Comparison of ENCODE assay signal across 11 mouse cellular contexts in the genomic region with DNA sequence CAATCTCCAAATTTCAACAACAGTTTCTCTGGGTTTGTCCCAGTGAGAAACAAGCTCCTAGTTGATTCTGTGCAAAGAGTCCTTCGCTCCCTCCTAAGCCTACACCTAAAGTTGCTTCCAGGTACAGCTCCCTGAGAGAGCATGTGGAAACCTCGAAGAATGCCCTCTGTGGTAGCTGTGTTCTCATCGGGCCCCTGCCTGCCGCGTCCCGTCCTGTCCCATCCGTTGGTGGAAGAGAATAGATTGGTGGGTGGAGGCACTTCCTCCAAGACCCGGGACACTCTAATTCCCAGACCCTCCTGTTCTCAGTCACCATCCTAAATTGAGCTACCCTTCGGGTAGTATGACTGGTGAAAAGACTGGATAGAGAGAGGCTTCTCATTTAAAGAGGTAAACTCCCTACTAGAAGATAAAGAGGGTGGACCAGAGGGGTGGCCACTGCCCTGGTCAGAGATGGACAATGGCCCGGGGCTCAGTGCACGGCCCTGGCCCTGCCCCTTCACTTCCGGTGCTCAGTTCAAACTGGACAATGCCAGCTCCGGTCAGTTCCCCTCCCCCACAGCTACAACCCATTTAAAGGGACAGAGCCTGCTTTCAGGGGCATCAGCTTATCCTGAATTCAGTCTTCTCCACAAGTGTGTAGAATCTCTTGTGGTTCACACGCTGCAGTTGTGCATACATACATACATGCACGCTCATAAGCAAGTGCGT. TPM values are rescaled to one million over a fixed set of nuclear protein-coding genes. Genes with fewer than 3 reads are reported as not detected.
DNase-seq lines count a peak whose midpoint lies in the region; ATAC-seq lines count a peak whose summit lies in the region.
"Had no signal": no experiment of that assay in that cellular context is flagged by ENCODE, and none has a peak within 500 bp of the region (broad histone marks: within the 10 kb centered on the region; RNA-seq: fewer than 3 reads in every experiment).

No protein-coding gene starts in this region.

- H3K4me2 ChIP-seq in neural tube, embryonic 12.5 days (replicated peaks): peak overlapping the region; percentile 70
- H3K4me2 ChIP-seq: limb, embryonic 13.5 days had no signal

- ATAC-seq in neural tube, embryonic 12.5 days (ENCODE audit: low FRiP score, low read depth): peak; percentile 48; the same call in 1 of the 2 replicates

- peak overlapping the region; percentile 81 for H3K27ac ChIP-seq in heart, embryonic 10.5 days
- peak overlapping the region; percentile 86 for H3K27ac ChIP-seq in limb, embryonic 10.5 days
- no peak overlapping the region for H3K27ac ChIP-seq in neural tube, embryonic 12.5 days
- H3K27ac ChIP-seq: embryonic facial prominence, embryonic 12.5 days; limb, embryonic 13.5 days had no signal

- no peaks in the 10 kb centered on the region for H3K27me3 ChIP-seq in heart, embryonic 10.5 days (ENCODE audit: insufficient read depth, poor library complexity, severe bottlenecking)
- H3K27me3 ChIP-seq in limb, embryonic 10.5 days (ENCODE audit: low read depth, poor library complexity, severe bottlenecking): no peaks in the 10 kb centered on the region
- peaks cover 8% of the 10 kb centered on the region; the same call in 1 of the 2 replicates for H3K27me3 ChIP-seq in neural tube, embryonic 12.5 days (replicated peaks)

- no peaks in the 10 kb centered on the region for H3K36me3 ChIP-seq in heart, embryonic 10.5 days
- H3K36me3 ChIP-seq in limb, embryonic 10.5 days: 0 out of 2 replicates have a peak, but pooled peaks cover under 1% of the 10 kb centered on the region
- H3K36me3 ChIP-seq in neural tube, embryonic 12.5 days: no peaks in the 10 kb centered on the region
- H3K36me3 ChIP-seq: embryonic facial prominence, embryonic 12.5 days; limb, embryonic 13.5 days had no signal

- peak overlapping the region; percentile 63 for H3K4me3 ChIP-seq in heart, embryonic 10.5 days
- peak overlapping the region; percentile 58 for H3K4me3 ChIP-seq in limb, embryonic 10.5 days
- 0 out of 2 replicates have a peak overlapping the region, but pooled peaks have one; percentile 10 for H3K4me3 ChIP-seq in neural tube, embryonic 12.5 days
- H3K4me3 ChIP-seq: limb, embryonic 13.5 days had no signal

- peak; percentile 80 for DNase-seq in heart, embryonic 10.5 days (ENCODE audit: low spot score)
- DNase-seq in heart, adult 8-10 months (ENCODE audit: low spot score): no peak
- peak; percentile 89 for DNase-seq in embryo, embryonic 11 days
- DNase-seq in limb, embryonic 10.5 days (ENCODE audit: low spot score): peak; percentile 50
- no peak for DNase-seq in gastrocnemius, postnatal 25 days
- no peak for DNase-seq in right cerebral cortex, postnatal 4 days
- DNase-seq in spleen, postnatal 4 days (ENCODE audit: low spot score in 2 of 2): no peak

- H3K4me1 ChIP-seq in heart, embryonic 10.5 days: peaks cover 53% of the 10 kb centered on the region
- peaks cover 57% of the 10 kb centered on the region for H3K4me1 ChIP-seq in limb, embryonic 10.5 days
- H3K4me1 ChIP-seq in neural tube, embryonic 12.5 days: peaks cover 47% of the 10 kb centered on the region

- WGBS in heart, embryonic 10.5 days: 3% methylated on average over 16 of the region's 16 CpGs
- WGBS in limb, embryonic 10.5 days: 3% methylated on average over 16 of the region's 16 CpGs
- 2% methylated on average over 16 of the region's 16 CpGs for WGBS in neural tube, embryonic 12.5 days

- peak overlapping the region; percentile 26; the same call in 1 of the 2 replicates for H3K9ac ChIP-seq in neural tube, embryonic 12.5 days
- H3K9ac ChIP-seq: embryonic facial prominence, embryonic 12.5 days; limb, embryonic 13.5 days had no signal

- H3K9me3 ChIP-seq in heart, embryonic 10.5 days: no peaks in the 10 kb centered on the region
- no peaks in the 10 kb centered on the region for H3K9me3 ChIP-seq in limb, embryonic 10.5 days (replicated peaks)
- no peaks in the 10 kb centered on the region for H3K9me3 ChIP-seq in neural tube, embryonic 12.5 days
- H3K9me3 ChIP-seq: embryonic facial prominence, embryonic 12.5 days; limb, embryonic 13.5 days had no signal

RNA-seq across cellular contexts. Expression of a gene that starts 1.2 kb away (rescaled TPM):
- polyA plus RNA-seq in heart, embryonic 10.5 days (2016; fragmentation: Nextera tagmentation; extraction: Ambion mirVana): 4.4 and 12.4 TPM in 2 replicates
- total RNA-seq in heart, adult 8-10 months (2022): not detected
- polyA plus RNA-seq in limb, embryonic 10.5 days (2016; fragmentation: Nextera tagmentation; extraction: Ambion mirVana): 16.7 and 46.5 TPM in 2 replicates
- 0.84 and 1.9 TPM in 2 replicates for polyA plus RNA-seq in neural tube, embryonic 12.5 days (2016; fragmentation: Nextera tagmentation; extraction: Ambion mirVana)
- under 1 TPM; 0.24 to 0.49 TPM for total RNA-seq in gastrocnemius, postnatal 25 days (2021)

RNA-seq across cellular contexts. Expression of a gene that starts 19.1 kb away (rescaled TPM):
- 34.1 and 39.0 TPM in 2 replicates for polyA plus RNA-seq in heart, embryonic 10.5 days (2016; fragmentation: Nextera tagmentation; extraction: Ambion mirVana)
- total RNA-seq in heart, adult 8-10 months (2022): 10 to 100 TPM; 33.6 to 44.8 (median 36.3) TPM
- 41.8 and 41.9 TPM in 2 replicates for polyA plus RNA-seq in limb, embryonic 10.5 days (2016; fragmentation: Nextera tagmentation; extraction: Ambion mirVana)
- polyA plus RNA-seq in neural tube, embryonic 12.5 days (2016; fragmentation: Nextera tagmentation; extraction: Ambion mirVana): 41.1 and 42.7 TPM in 2 replicates
- 1 to 10 TPM; 9.5 TPM for total RNA-seq in gastrocnemius, postnatal 25 days (2021)

RNA-seq across cellular contexts. Expression of a gene that starts 33.8 kb away (rescaled TPM):
- not detected in 2 replicates for polyA plus RNA-seq in heart, embryonic 10.5 days (2016; fragmentation: Nextera tagmentation; extraction: Ambion mirVana)
- total RNA-seq in heart, adult 8-10 months (2022): not detected
- polyA plus RNA-seq in limb, embryonic 10.5 days (2016; fragmentation: Nextera tagmentation; extraction: Ambion mirVana): not detected in 2 replicates
- polyA plus RNA-seq in neural tube, embryonic 12.5 days (2016; fragmentation: Nextera tagmentation; extraction: Ambion mirVana): not detected in 2 replicates
- not detected for total RNA-seq in gastrocnemius, postnatal 25 days (2021)
- polyA plus RNA-seq: embryonic facial prominence, embryonic 12.5 days; heart, postnatal 0 days; limb, embryonic 13.5 days had no signal

RNA-seq across cellular contexts. Expression of a gene that starts 40.8 kb away (rescaled TPM):
- polyA plus RNA-seq in heart, embryonic 10.5 days (2016; fragmentation: Nextera tagmentation; extraction: Ambion mirVana): 0.78 and 2.7 TPM in 2 replicates
- under 1 TPM in 1 of 4 experiments, not detected in 3; 0.50 TPM for total RNA-seq in heart, adult 8-10 months (2022)
- polyA plus RNA-seq in limb, embryonic 10.5 days (2016; fragmentation: Nextera tagmentation; extraction: Ambion mirVana): 3.5 and 4.4 TPM in 2 replicates
- 0.65 and 1.5 TPM in 2 replicates for polyA plus RNA-seq in neural tube, embryonic 12.5 days (2016; fragmentation: Nextera tagmentation; extraction: Ambion mirVana)
- not detected for total RNA-seq in gastrocnemius, postnatal 25 days (2021)
- polyA plus RNA-seq: heart, postnatal 0 days had no signal

RNA-seq across cellular contexts. Expression of a gene that starts 51.3 kb away (rescaled TPM):
- 2,048 and 2,274 TPM in 2 replicates for polyA plus RNA-seq in heart, embryonic 10.5 days (2016; fragmentation: Nextera tagmentation; extraction: Ambion mirVana)
- total RNA-seq in heart, adult 8-10 months (2022): 100 to 1,000 TPM; 101 to 125 (median 116) TPM
- 2,670 and 2,950 TPM in 2 replicates for polyA plus RNA-seq in limb, embryonic 10.5 days (2016; fragmentation: Nextera tagmentation; extraction: Ambion mirVana)
- polyA plus RNA-seq in neural tube, embryonic 12.5 days (2016; fragmentation: Nextera tagmentation; extraction: Ambion mirVana): 2,314 and 2,342 TPM in 2 replicates
- total RNA-seq in gastrocnemius, postnatal 25 days (2021): 10 to 100 TPM; 47.8 to 48.9 TPM

Comparison
In these comparisons a context has a peak if more than half of its experiments do, and no peak if none do; other contexts are left out.
1. DNase-seq: peak in heart, embryonic 10.5 days (single experiment), embryo, embryonic 11 days (single experiment) and limb, embryonic 10.5 days (single experiment); none in heart, adult 8-10 months (single experiment), gastrocnemius, postnatal 25 days (single experiment), right cerebral cortex, postnatal 4 days (single experiment) and spleen, postnatal 4 days (0 of 2).
2. H3K4me3 ChIP-seq: peak in every context shown above with its lines; median percentile 63 in heart, embryonic 10.5 days; 58 in limb, embryonic 10.5 days; 10 in neural tube, embryonic 12.5 days.